In genomic region chr10:128495270-128495669, GRCm38 (mm10) we compare ENCODE assay signal across 9 mouse cellular contexts. TPM values are rescaled to one million over a fixed set of nuclear protein-coding genes. Genes with fewer than 3 reads are reported as not detected.
A peak's percentile ranks its signal among the peaks of the same experiment; 100 is the strongest.
DNase-seq lines count a peak whose midpoint lies in the region; ATAC-seq and TF ChIP-seq lines count a peak whose summit lies in the region.
"Had no signal": no experiment of that assay in that cellular context is flagged by ENCODE, and none has a peak within 500 bp of the region (broad histone marks: within the 10 kb centered on the region; RNA-seq: fewer than 3 reads in every experiment).

No protein-coding gene starts in this region.

- H3K4me2 ChIP-seq in forebrain, embryonic 12.5 days: peak overlapping the region; percentile 76; the same call in 1 of the 2 replicates
- H3K4me2 ChIP-seq in forebrain, embryonic 16.5 days (ENCODE audit: low read length): no peak overlapping the region; the same call in 1 of the 2 replicates
- peak overlapping the region; percentile 64 for H3K4me2 ChIP-seq in limb, embryonic 15.5 days

- H3K27me3 ChIP-seq in forebrain, embryonic 12.5 days: peaks cover 10% of the 10 kb centered on the region
- no peaks in the 10 kb centered on the region for H3K27me3 ChIP-seq in forebrain, embryonic 16.5 days (replicated peaks; ENCODE audit: control insufficient read depth, insufficient read depth, low read length)
- no peaks in the 10 kb centered on the region for H3K27me3 ChIP-seq in spleen, adult 2 months (ENCODE audit: control insufficient read depth, insufficient read depth, low read length)
- no peaks in the 10 kb centered on the region for H3K27me3 ChIP-seq in limb, embryonic 15.5 days
- H3K27me3 ChIP-seq: Patski had no signal

- peaks cover 18% of the 10 kb centered on the region for H3K36me3 ChIP-seq in forebrain, embryonic 12.5 days (replicated peaks)
- H3K36me3 ChIP-seq in forebrain, embryonic 16.5 days (ENCODE audit: control insufficient read depth, insufficient read depth): peaks cover 1% of the 10 kb centered on the region
- peaks cover 9% of the 10 kb centered on the region for H3K36me3 ChIP-seq in spleen, adult 2 months (ENCODE audit: control insufficient read depth, insufficient read depth, low read length)
- H3K36me3 ChIP-seq in limb, embryonic 15.5 days: peaks cover 16% of the 10 kb centered on the region

- no peak overlapping the region for H3K27ac ChIP-seq in forebrain, embryonic 12.5 days
- no peak overlapping the region for H3K27ac ChIP-seq in forebrain, embryonic 16.5 days (ENCODE audit: low read length)
- peak overlapping the region; percentile 96 for H3K27ac ChIP-seq in spleen, adult 2 months (ENCODE audit: insufficient read depth, low read length)
- no peak overlapping the region for H3K27ac ChIP-seq in limb, embryonic 15.5 days

- no peaks in the 10 kb centered on the region for H3K9me3 ChIP-seq in forebrain, embryonic 12.5 days
- no peaks in the 10 kb centered on the region for H3K9me3 ChIP-seq in forebrain, embryonic 16.5 days (ENCODE audit: control insufficient read depth, low read length)
- H3K9me3 ChIP-seq in limb, embryonic 15.5 days: no peaks in the 10 kb centered on the region

- peak overlapping the region; percentile 74; the same call in 1 of the 2 replicates for H3K4me3 ChIP-seq in forebrain, embryonic 12.5 days (replicated peaks)
- no peak overlapping the region for H3K4me3 ChIP-seq in forebrain, embryonic 16.5 days (replicated peaks; ENCODE audit: low read length)
- 0 out of 2 replicates have a peak overlapping the region, but pooled peaks have one; percentile 71 for H3K4me3 ChIP-seq in spleen, adult 2 months (ENCODE audit: extremely low read depth, insufficient read depth, insufficient read length)
- H3K4me3 ChIP-seq in limb, embryonic 15.5 days: peak overlapping the region; percentile 83

- no peak for ATAC-seq in forebrain, embryonic 12.5 days (ENCODE audit: low FRiP score)
- ATAC-seq in forebrain, embryonic 16.5 days: no peak
- ATAC-seq in limb, embryonic 15.5 days (ENCODE audit: insufficient number of reproducible peaks, low FRiP score, low TSS enrichment, low read depth): no peak
- ATAC-seq: Patski had no signal

- no peak for TF ChIP-seq POLR2A in spleen, adult 2 months (IDR thresholded peaks at IDR 0.05; ENCODE audit: low read depth, low read length)

- 62% methylated on average over 2 of the region's 2 CpGs for WGBS in forebrain, embryonic 12.5 days
- 81% methylated on average over 2 of the region's 2 CpGs for WGBS in forebrain, embryonic 16.5 days
- WGBS in spleen, adult 2 months: 48% methylated on average over 2 of the region's 2 CpGs
- 70% methylated on average over 2 of the region's 2 CpGs for WGBS in limb, embryonic 15.5 days

- peaks cover 50% of the 10 kb centered on the region for H3K4me1 ChIP-seq in forebrain, embryonic 12.5 days
- H3K4me1 ChIP-seq in forebrain, embryonic 16.5 days (replicated peaks; ENCODE audit: control insufficient read depth, insufficient read depth, low read length): peaks cover 45% of the 10 kb centered on the region
- peaks cover 14% of the 10 kb centered on the region; the same call in 1 of the 2 replicates for H3K4me1 ChIP-seq in spleen, adult 2 months (ENCODE audit: control insufficient read depth, insufficient read depth, insufficient read length)
- peaks cover 46% of the 10 kb centered on the region for H3K4me1 ChIP-seq in limb, embryonic 15.5 days

- no peak overlapping the region for H3K9ac ChIP-seq in forebrain, embryonic 12.5 days
- no peak overlapping the region for H3K9ac ChIP-seq in forebrain, embryonic 16.5 days (replicated peaks; ENCODE audit: low read depth, low read length)
- no peak overlapping the region for H3K9ac ChIP-seq in limb, embryonic 15.5 days

- no peak for DNase-seq in spleen, adult 2 months (ENCODE audit: low read depth in 1 of 2, low spot score in 2 of 2)
- no peak for DNase-seq in spleen, postnatal 36 days (ENCODE audit: low spot score in 2 of 2)
- DNase-seq in ovary, postnatal 10 days (ENCODE audit: low spot score): no peak
- no peak for DNase-seq in right cerebral cortex, postnatal 25 days
- DNase-seq in ovary, adult 18-20 months (ENCODE audit: low spot score): no peak

- 0 out of 2 replicates have a peak, but pooled peaks have one; percentile 1 for TF ChIP-seq CTCF in spleen, adult 2 months (IDR thresholded peaks at IDR 0.05; ENCODE audit: extremely low read depth, insufficient read depth, insufficient read length, insufficient replicate concordance)

RNA-seq across cellular contexts. Expression of gene Myl6, which starts 1.3 kb away (rescaled TPM):
- 660 and 684 TPM in 2 replicates for polyA plus RNA-seq in forebrain, embryonic 12.5 days (2016; fragmentation: Nextera tagmentation; extraction: Ambion mirVana)
- 599 and 678 TPM in 2 replicates for polyA plus RNA-seq in forebrain, embryonic 16.5 days (2015; fragmentation: Nextera tagmentation; extraction: Ambion mirVana)
- polyA plus RNA-seq in spleen, adult 2 months (2012; rRNA removed): 376 and 451 TPM in 2 replicates
- polyA plus RNA-seq in limb, embryonic 15.5 days (2015; fragmentation: Nextera tagmentation; extraction: Ambion mirVana): 1,269 and 1,341 TPM in 2 replicates

RNA-seq across cellular contexts. Expression of gene Myl6b, which starts 3.2 kb away (rescaled TPM):
- polyA plus RNA-seq in forebrain, embryonic 12.5 days (2016; fragmentation: Nextera tagmentation; extraction: Ambion mirVana): 2.4 and 2.7 TPM in 2 replicates
- 5.4 and 5.9 TPM in 2 replicates for polyA plus RNA-seq in forebrain, embryonic 16.5 days (2015; fragmentation: Nextera tagmentation; extraction: Ambion mirVana)
- 0.67 and 1.1 TPM in 2 replicates for polyA plus RNA-seq in spleen, adult 2 months (2012; rRNA removed)
- 4.7 and 7.4 TPM in 2 replicates for polyA plus RNA-seq in limb, embryonic 15.5 days (2015; fragmentation: Nextera tagmentation; extraction: Ambion mirVana)

RNA-seq across cellular contexts. Expression of gene Esyt1, which starts 30.4 kb away (rescaled TPM):
- polyA plus RNA-seq in forebrain, embryonic 12.5 days (2016; fragmentation: Nextera tagmentation; extraction: Ambion mirVana): 11.2 and 13.8 TPM in 2 replicates
- 9.0 and 9.6 TPM in 2 replicates for polyA plus RNA-seq in forebrain, embryonic 16.5 days (2015; fragmentation: Nextera tagmentation; extraction: Ambion mirVana)
- 121 and 148 TPM in 2 replicates for polyA plus RNA-seq in spleen, adult 2 months (2012; rRNA removed)
- 42.8 and 44.9 TPM in 2 replicates for polyA plus RNA-seq in limb, embryonic 15.5 days (2015; fragmentation: Nextera tagmentation; extraction: Ambion mirVana)

RNA-seq across cellular contexts. Expression of gene Smarcc2, which starts 36.2 kb away (rescaled TPM):
- 189 and 210 TPM in 2 replicates for polyA plus RNA-seq in forebrain, embryonic 12.5 days (2016; fragmentation: Nextera tagmentation; extraction: Ambion mirVana)
- 215 and 217 TPM in 2 replicates for polyA plus RNA-seq in forebrain, embryonic 16.5 days (2015; fragmentation: Nextera tagmentation; extraction: Ambion mirVana)
- polyA plus RNA-seq in spleen, adult 2 months (2012; rRNA removed): 67.8 and 84.5 TPM in 2 replicates
- 80.7 and 84.4 TPM in 2 replicates for polyA plus RNA-seq in limb, embryonic 15.5 days (2015; fragmentation: Nextera tagmentation; extraction: Ambion mirVana)

RNA-seq across cellular contexts. Expression of gene Zc3h10, which starts 52.3 kb away (rescaled TPM):
- 19.9 and 20.5 TPM in 2 replicates for polyA plus RNA-seq in forebrain, embryonic 12.5 days (2016; fragmentation: Nextera tagmentation; extraction: Ambion mirVana)
- polyA plus RNA-seq in forebrain, embryonic 16.5 days (2015; fragmentation: Nextera tagmentation; extraction: Ambion mirVana): 20.9 and 21.7 TPM in 2 replicates
- 17.4 and 19.9 TPM in 2 replicates for polyA plus RNA-seq in spleen, adult 2 months (2012; rRNA removed)
- 13.2 and 15.4 TPM in 2 replicates for polyA plus RNA-seq in limb, embryonic 15.5 days (2015; fragmentation: Nextera tagmentation; extraction: Ambion mirVana)
